Mouse (Mus musculus): ENCODE data around the gene Gm19345. TPM values are rescaled to one million over a fixed set of nuclear protein-coding genes. Genes with fewer than 3 reads are reported as not detected.

The Gm19345 gene
- polyA plus RNA-seq, 1 experiment from 2014 or later = 0.10 TPM

- DNase-seq (ENCODE audit: low read depth, low spot score) (peak; percentile 92), ATAC-seq (peak; percentile 71)
- ChIA-PET POLR2A (interaction anchor here (0.5 to 2.3 kb wide), 4 partner anchors 9 to 48 kb away, joined by 4 to 9 read pairs (median 6); no protein-coding TSS in a partner anchor), CTCF (interaction anchor here (0.8 to 10.2 kb wide), 4 partner anchors 12 to 27 kb away, joined by 3 to 78 read pairs (median 7); no protein-coding TSS in a partner anchor)
- TF ChIP-seq CTCF (IDR thresholded peaks at IDR 0.05) = no peak
- H3K27me3 ChIP-seq = no peaks in the 10 kb centered on the region
- in situ Hi-C loops (cut with MboI; ENCODE audit: low pct_unique_long_range_greater_than_20kb) = no loop called here
Observed at GRCm38 (mm10) chr7:19817382-19818105, 34.3 kb upstream of the Gm19345 start.

- POLR2A ChIA-PET = interaction anchor here (1.9 to 2.3 kb wide), 2 partner anchors 11 to 15 kb away, joined by 7 to 9 read pairs; no protein-coding TSS in a partner anchor
- no peaks in the 10 kb centered on the region for H3K27me3 ChIP-seq
- no peak for ATAC-seq
- TF ChIP-seq CTCF (IDR thresholded peaks at IDR 0.05) = no peak
- in situ Hi-C loops (cut with MboI; ENCODE audit: low pct_unique_long_range_greater_than_20kb) = no loop called here
- DNase-seq (ENCODE audit: low read depth, low spot score) = no peak
- CTCF ChIA-PET = interaction anchor here (1.2 to 10.2 kb wide), 3 partner anchors 11 to 26 kb away, joined by 5 to 78 read pairs (median 9); no protein-coding TSS in a partner anchor
Observed at GRCm38 (mm10) chr7:19818440-19818839, 33.4 kb upstream of the Gm19345 start.

GRCm38 (mm10) chr7:19818875-19819274, 32.9 kb upstream of the Gm19345 start:
- in situ Hi-C loops (cut with MboI; ENCODE audit: low pct_unique_long_range_greater_than_20kb) = no loop called here
- CTCF ChIA-PET = interaction anchor here (2.5 to 10.2 kb wide), 2 partner anchors 11 to 17 kb away, joined by 9 to 78 read pairs; no protein-coding TSS in a partner anchor
- H3K27me3 ChIP-seq = no peaks in the 10 kb centered on the region
- no peak for TF ChIP-seq CTCF (IDR thresholded peaks at IDR 0.05)
- ATAC-seq (no peak), DNase-seq (ENCODE audit: low read depth, low spot score) (no peak)
- POLR2A ChIA-PET = interaction anchor here (0.6 to 2.3 kb wide), 3 partner anchors 11 to 25 kb away, joined by 5 to 9 read pairs (median 7); no protein-coding TSS in a partner anchor

DNA sequence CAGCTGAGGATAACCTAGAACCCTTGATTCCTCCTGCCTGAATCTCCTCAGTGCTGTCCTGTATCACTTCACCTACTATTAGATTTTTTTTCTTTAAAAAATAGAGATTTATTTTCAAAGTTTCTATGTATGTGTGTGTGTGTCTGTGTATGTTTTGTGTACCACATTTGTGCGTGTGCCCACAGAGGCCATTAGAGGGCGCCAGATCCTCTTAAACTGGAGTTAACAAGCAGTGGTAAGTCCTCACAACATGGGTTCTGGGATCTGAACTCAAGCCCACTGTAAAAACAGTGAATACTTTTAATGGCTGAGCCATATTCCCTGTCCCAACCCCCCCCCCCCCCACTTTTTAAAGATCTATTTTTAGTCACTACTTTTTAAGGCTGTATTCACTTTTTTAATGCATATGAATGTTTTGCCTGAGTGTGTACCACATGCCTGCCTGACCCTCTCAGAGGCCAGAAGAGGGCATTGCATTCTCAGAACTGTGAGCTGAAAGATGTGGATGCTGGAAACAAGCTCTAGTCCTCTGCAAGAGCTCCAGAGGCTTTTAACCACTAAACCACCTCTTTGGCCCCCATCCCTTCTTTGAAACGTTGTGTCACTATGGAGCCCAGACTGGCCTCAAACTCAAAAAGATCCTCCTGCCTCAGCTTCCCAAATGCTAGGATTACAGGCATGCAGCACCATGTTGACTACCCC, 31.3 kb upstream of the Gm19345 start:
- TF ChIP-seq CTCF (IDR thresholded peaks at IDR 0.05) = no peak
- ATAC-seq (no peak), DNase-seq (ENCODE audit: low read depth, low spot score) (no peak)
- ChIA-PET POLR2A (interaction anchor here (1.3 to 2.8 kb wide), 2 partner anchors 10 to 17 kb away, joined by 4 to 11 read pairs; no protein-coding TSS in a partner anchor), CTCF (interaction anchor here (1.4 to 10.2 kb wide), 3 partner anchors 9 to 29 kb away, joined by 5 to 78 read pairs (median 7); no protein-coding TSS in a partner anchor)
- in situ Hi-C loops (cut with MboI; ENCODE audit: low pct_unique_long_range_greater_than_20kb) = no loop called here
- H3K27me3 ChIP-seq = no peaks in the 10 kb centered on the region

DNA sequence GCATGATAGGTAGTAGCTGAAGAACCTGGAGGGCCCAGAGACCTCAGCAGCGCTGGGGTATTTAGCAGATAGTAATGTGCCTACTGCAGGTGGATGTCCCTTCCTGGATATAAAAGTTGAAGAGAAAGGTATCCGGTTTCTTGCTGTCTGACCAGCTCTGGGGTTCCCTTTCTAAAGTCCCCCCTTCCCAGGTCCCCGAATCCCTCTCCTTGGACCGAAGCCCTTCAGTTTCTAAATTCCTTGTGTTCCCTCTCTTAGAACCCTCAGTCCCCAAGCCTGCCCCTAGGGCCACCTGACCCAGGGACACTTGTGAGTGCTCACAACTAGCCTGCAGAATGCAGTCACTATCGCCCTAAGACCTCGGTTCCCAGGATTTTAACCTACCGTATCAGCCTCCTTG, 30.2 kb upstream of the Gm19345 start:
- H3K27me3 ChIP-seq = no peaks in the 10 kb centered on the region
- DNase-seq (ENCODE audit: low read depth, low spot score) = no peak
- ChIA-PET CTCF (interaction anchor here (1.4 to 1.8 kb wide), 3 partner anchors 9 to 27 kb away, joined by 4 to 7 read pairs (median 4); no protein-coding TSS in a partner anchor), POLR2A (interaction anchor here (0.9 to 2.8 kb wide), 5 partner anchors 9 to 22 kb away, joined by 3 to 11 read pairs (median 3); no protein-coding TSS in a partner anchor)
- no peak for TF ChIP-seq CTCF (IDR thresholded peaks at IDR 0.05)
- no peak for ATAC-seq
- in situ Hi-C loops (cut with MboI; ENCODE audit: low pct_unique_long_range_greater_than_20kb) = no loop called here

GRCm38 (mm10) chr7:19822193-19822592, 29.6 kb upstream of the Gm19345 start:
- CTCF ChIA-PET = interaction anchor here (0.7 to 1.8 kb wide), 3 partner anchors 9 to 17 kb away, joined by 3 to 4 read pairs (median 4); no protein-coding TSS in a partner anchor
- DNase-seq (ENCODE audit: low read depth, low spot score) (no peak), ATAC-seq (peak; percentile 0)
- TF ChIP-seq CTCF (IDR thresholded peaks at IDR 0.05) = no peak
- in situ Hi-C loops (cut with MboI; ENCODE audit: low pct_unique_long_range_greater_than_20kb) = no loop called here
- no peaks in the 10 kb centered on the region for H3K27me3 ChIP-seq
- POLR2A ChIA-PET = interaction anchor here (0.9 to 2.8 kb wide), 4 partner anchors 9 to 21 kb away, joined by 3 to 11 read pairs (median 3); no protein-coding TSS in a partner anchor

DNA sequence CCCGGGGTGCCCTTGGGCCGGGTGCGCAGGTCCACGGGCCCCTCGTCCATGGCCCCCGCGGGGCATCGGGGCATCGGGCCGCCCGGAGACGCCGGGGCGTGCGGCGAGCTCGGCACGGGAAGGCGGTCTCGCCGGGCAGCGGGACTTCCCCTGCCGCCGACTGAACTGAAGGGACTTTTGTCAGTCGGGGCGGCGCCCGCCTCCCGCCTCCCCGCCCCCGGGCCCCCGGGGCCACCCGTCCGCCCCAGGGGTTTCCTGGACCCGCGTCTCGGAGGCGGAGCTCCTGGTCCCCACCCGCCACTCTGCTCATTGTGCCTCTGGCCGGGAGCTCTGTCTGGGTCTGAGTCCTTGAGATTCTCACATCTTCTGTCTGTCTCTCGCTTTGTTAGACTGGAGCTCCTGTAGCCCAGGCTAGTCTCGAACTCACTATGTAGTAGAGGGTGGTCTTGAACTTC, 29.2 kb upstream of the Gm19345 start, which contains the start of gene Bcl3:
Bcl3 (minus strand) TSS at position 167 of the 455 bp plus-strand sequence.
- POLR2A ChIA-PET = interaction anchor here (0.7 to 2.8 kb wide), 4 partner anchors 8 to 21 kb away, joined by 3 to 11 read pairs (median 3); no protein-coding TSS in a partner anchor
- ATAC-seq (peak; percentile 4), DNase-seq (ENCODE audit: low read depth, low spot score) (no peak)
- no peaks in the 10 kb centered on the region for H3K27me3 ChIP-seq
- in situ Hi-C loops (cut with MboI; ENCODE audit: low pct_unique_long_range_greater_than_20kb) = no loop called here
- no peak for TF ChIP-seq CTCF (IDR thresholded peaks at IDR 0.05)
- CTCF ChIA-PET = interaction anchor here (0.7 to 1.8 kb wide), 4 partner anchors 8 to 22 kb away, joined by 3 to 7 read pairs (median 4); no protein-coding TSS in a partner anchor

GRCm38 (mm10) chr7:19823256-19824181, 28.3 kb upstream of the Gm19345 start:
- ChIA-PET CTCF (interaction anchor here (1.4 to 1.8 kb wide), 3 partner anchors 8 to 21 kb away, joined by 3 to 7 read pairs (median 4); no protein-coding TSS in a partner anchor), POLR2A (interaction anchor here (0.6 to 2.8 kb wide), 5 partner anchors 7 to 20 kb away, joined by 3 to 11 read pairs (median 3); no protein-coding TSS in a partner anchor)
- no peaks in the 10 kb centered on the region for H3K27me3 ChIP-seq
- peak; percentile 55 for ATAC-seq
- in situ Hi-C loops (cut with MboI; ENCODE audit: low pct_unique_long_range_greater_than_20kb) = no loop called here
- no peak for DNase-seq (ENCODE audit: low read depth, low spot score)
- TF ChIP-seq CTCF (IDR thresholded peaks at IDR 0.05) = no peak
